Comparison of ENCODE assay signal across 15 mouse cellular contexts in genomic region chr5:116407321-116407720, GRCm38 (mm10). TPM values are rescaled to one million over a fixed set of nuclear protein-coding genes. Genes with fewer than 3 reads are reported as not detected.
DNase-seq lines count a peak whose midpoint lies in the region; ATAC-seq and TF ChIP-seq lines count a peak whose summit lies in the region.
"Had no signal": no experiment of that assay in that cellular context is flagged by ENCODE, and none has a peak within 500 bp of the region (broad histone marks: within the 10 kb centered on the region; RNA-seq: fewer than 3 reads in every experiment).

No protein-coding gene starts in this region.

- no peak overlapping the region for H3K4me3 ChIP-seq in gastrocnemius, adult 2 months
- H3K4me3 ChIP-seq in left cerebral cortex, adult 2 months, result no peak overlapping the region
- H3K4me3 ChIP-seq: forebrain, embryonic 10.5 days; liver, embryonic 15.5 days had no signal

- TF ChIP-seq CTCF in gastrocnemius, adult 2 months (IDR thresholded peaks at IDR 0.05), result no peak
- TF ChIP-seq CTCF in left cerebral cortex, adult 2 months (IDR thresholded peaks at IDR 0.05), result no peak

- intact Hi-C loops in gastrocnemius, adult 2 months (cut with DNase I), result loop anchor here (10.0 kb wide), 1 partner anchor 173 kb away; no protein-coding TSS in a partner anchor
- intact Hi-C loops in left cerebral cortex, adult 2 months (cut with DNase I), result no loop called here
- intact Hi-C loops in left cerebral cortex, postnatal 25 days (cut with DNase I), result no loop called here

- peak overlapping the region; percentile 56 for H3K27ac ChIP-seq in gastrocnemius, adult 2 months
- H3K27ac ChIP-seq in left cerebral cortex, adult 2 months, result 0 out of 2 replicates have a peak overlapping the region, but pooled peaks have one; percentile 8
- H3K27ac ChIP-seq: forebrain, embryonic 10.5 days; liver, embryonic 15.5 days had no signal

- no peak for ATAC-seq in granulocyte monocyte progenitor cell, adult 5-6 weeks (replicated peaks; ENCODE audit: poor library complexity, severe bottlenecking)
- ATAC-seq: Patski had no signal

- DNase-seq in gastrocnemius, adult 2 months, result no peak
- no peak for DNase-seq in gastrocnemius, postnatal 4 days (ENCODE audit: low spot score in 2 of 2)
- no peak for DNase-seq in left cerebral cortex, adult 2 months (ENCODE audit: extremely low spot score in 1 of 2, low spot score in 2 of 2)
- DNase-seq in left cerebral cortex, postnatal 25 days (ENCODE audit: low spot score in 2 of 2), result no peak
- peak; percentile 60 for DNase-seq in Muller cell, postnatal 12 days (ENCODE audit: inconsistent ontology term)
- peak; percentile 34 for DNase-seq in lung, postnatal 14 days
- no peak for DNase-seq in cerebellum, adult 11-12 months
- DNase-seq: gastrocnemius, postnatal 10 days; thymus, postnatal 36 days had no signal

RNA-seq across cellular contexts. Expression of gene Hspb8, which starts 15.3 kb away (rescaled TPM):
- total RNA-seq in gastrocnemius, adult 2 months (2021), result 100 to 1,000 TPM; 234 to 341 TPM
- 100 to 1,000 TPM; 188 to 208 TPM for total RNA-seq in gastrocnemius, postnatal 4 days (2021)
- total RNA-seq in left cerebral cortex, adult 2 months (2021), result 10 to 100 TPM; 11.0 to 12.6 TPM
- total RNA-seq in left cerebral cortex, postnatal 25 days (2021), result 10 to 100 TPM; 11.7 to 12.5 TPM
- not detected in 2 replicates for total RNA-seq in granulocyte monocyte progenitor cell, adult 5-6 weeks (2014; fragmentation: Nextera tagmentation)
- total RNA-seq in granulocyte monocyte progenitor cell, adult 5-6 weeks (2017), result not detected in 2 replicates
- total RNA-seq: common myeloid progenitor, adult 5-6 weeks; monocyte, adult 5-6 weeks had no signal

Comparison
In these comparisons a context has a peak if more than half of its experiments do, and no peak if none do; other contexts are left out.
1. DNase-seq: peak in Muller cell, postnatal 12 days (single experiment) and lung, postnatal 14 days (single experiment); none in gastrocnemius, adult 2 months (single experiment), gastrocnemius, postnatal 4 days (0 of 2), left cerebral cortex, adult 2 months (0 of 2), left cerebral cortex, postnatal 25 days (0 of 2) and cerebellum, adult 11-12 months (single experiment).
2. RNA of gene Hspb8, which starts 15.3 kb away (total RNA-seq): 234 to 341 TPM in gastrocnemius, adult 2 months and 188 to 208 TPM in gastrocnemius, postnatal 4 days; 11.0 to 12.6 TPM in left cerebral cortex, adult 2 months, 11.7 to 12.5 TPM in left cerebral cortex, postnatal 25 days and not detected in granulocyte monocyte progenitor cell, adult 5-6 weeks; every median in the first group is over 10 times any median in the second.